Mouse (Mus musculus) embryo, embryonic 11 days (tissue): ENCODE results near the gene Prr5.

Experiments used
- DNase-seq: peaks from one replicate; pipeline ENCODE4 v3.0.0-alpha.2; 2015

Gene Prr5

GRCm38 (mm10) chr15:84668938-84669747, at the start of gene Prr5:
TSS of gene Prr5 (plus strand) at chr15:84669620.
- DNase-seq: no peak

GRCm38 (mm10) chr15:84620028-84620427, 49.4 kb upstream of the Prr5 start:
- DNase-seq: no peak

- no peak for DNase-seq
Measured at GRCm38 (mm10) chr15:84621722-84622428, 47.5 kb upstream of the Prr5 start.

- no peak for DNase-seq
Measured at GRCm38 (mm10) chr15:84624870-84625269, 44.5 kb upstream of the Prr5 start.

- DNase-seq: peak; percentile 70
Measured at GRCm38 (mm10) chr15:84625712-84626414, 43.6 kb upstream of the Prr5 start.

GRCm38 (mm10) chr15:84627308-84627707, 42.1 kb upstream of the Prr5 start:
- no peak for DNase-seq

- peak; percentile 87 for DNase-seq
Measured at GRCm38 (mm10) chr15:84629680-84630079, 39.7 kb upstream of the Prr5 start.

- peak; percentile 84 for DNase-seq
Measured at GRCm38 (mm10) chr15:84631560-84631959, 37.9 kb upstream of the Prr5 start.

GRCm38 (mm10) chr15:84634361-84634760, 35.1 kb upstream of the Prr5 start:
- no peak for DNase-seq

GRCm38 (mm10) chr15:84638405-84638804, 31.0 kb upstream of the Prr5 start:
- no peak for DNase-seq

GRCm38 (mm10) chr15:84639072-84639450, 30.4 kb upstream of the Prr5 start:
- no peak for DNase-seq

- no peak for DNase-seq
Measured at GRCm38 (mm10) chr15:84639451-84640136, 29.8 kb upstream of the Prr5 start.

- no peak for DNase-seq
Measured at GRCm38 (mm10) chr15:84640722-84641121, 28.7 kb upstream of the Prr5 start.

- no peak for DNase-seq
Measured at GRCm38 (mm10) chr15:84641127-84641526, 28.3 kb upstream of the Prr5 start.

- no peak for DNase-seq
Measured at GRCm38 (mm10) chr15:84641948-84642347, 27.5 kb upstream of the Prr5 start.

GRCm38 (mm10) chr15:84643178-84643577, 26.2 kb upstream of the Prr5 start:
- peak; percentile 51 for DNase-seq

- no peak for DNase-seq
Measured at GRCm38 (mm10) chr15:84651481-84651880, 17.9 kb upstream of the Prr5 start.

- DNase-seq: no peak
Measured at GRCm38 (mm10) chr15:84653151-84653550, 16.3 kb upstream of the Prr5 start.

GRCm38 (mm10) chr15:84653979-84654966, 15.1 kb upstream of the Prr5 start:
- peak; percentile 95 for DNase-seq

- DNase-seq: no peak
Measured at GRCm38 (mm10) chr15:84654975-84655374, 14.4 kb upstream of the Prr5 start.

- no peak for DNase-seq
Measured at GRCm38 (mm10) chr15:84656689-84657088, 12.7 kb upstream of the Prr5 start.
